Mouse (Mus musculus) testis, adult 2 months (tissue): ENCODE data around the gene Hmox2.

Experiments used
- CTCF ChIP-seq: fragments of 200-500 bp; IDR thresholded peaks from 2 replicates; pipeline ENCODE4 v1.5.1; 2012; ENCODE audit warnings: low read depth, mild to moderate bottlenecking, inconsistent platforms, low read length, moderate library complexity; ENCODE audit not compliant: control insufficient read depth, insufficient read depth, insufficient replicate concordance
- POLR2A ChIP-seq: fragments of 200-500 bp; IDR thresholded peaks from 2 replicates; pipeline ENCODE4 v1.6.1; 2012; ENCODE audit warnings: low read depth, mild to moderate bottlenecking, inconsistent platforms, low read length, moderate library complexity; ENCODE audit not compliant: control insufficient read depth

DNA sequence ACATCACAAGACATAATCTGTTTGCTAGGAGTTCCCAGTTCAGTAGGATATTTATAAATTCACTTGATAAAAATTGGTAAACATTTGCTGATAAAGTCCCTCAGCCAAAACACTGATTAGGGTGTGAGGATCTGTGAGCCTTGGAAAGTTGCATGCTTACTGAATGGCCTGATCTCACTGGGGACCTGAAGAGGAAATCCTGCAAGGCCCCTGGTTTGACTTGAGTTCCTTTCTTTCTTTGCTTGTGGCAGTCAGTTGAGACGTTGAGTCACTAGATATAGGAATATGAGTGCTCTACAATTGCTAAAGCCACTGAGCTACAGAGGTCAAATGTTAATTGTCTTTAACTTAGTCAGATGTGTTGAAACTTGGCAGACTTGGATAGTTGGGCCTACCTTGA lies 1.8 kb downstream of the Hmox2 start:
- TF ChIP-seq CTCF = no peak
- no peak for TF ChIP-seq POLR2A
